Comparison of ENCODE assay signal across 8 mouse cellular contexts in genomic region chr14:52104677-52105285, GRCm38 (mm10). TPM values are rescaled to one million over a fixed set of nuclear protein-coding genes. Genes with fewer than 3 reads are reported as not detected.
A peak's percentile ranks its signal among the peaks of the same experiment; 100 is the strongest.
DNase-seq lines count a peak whose midpoint lies in the region; ATAC-seq lines count a peak whose summit lies in the region.

No protein-coding gene starts in this region.

- peak overlapping the region; percentile 66 for H3K4me2 ChIP-seq in heart, embryonic 15.5 days
- H3K4me2 ChIP-seq in hindbrain, embryonic 12.5 days (replicated peaks): peak overlapping the region; percentile 57
- peak overlapping the region; percentile 61 for H3K4me2 ChIP-seq in midbrain, embryonic 13.5 days (replicated peaks)

- peak overlapping the region; percentile 94 for H3K27ac ChIP-seq in heart, embryonic 15.5 days
- peak overlapping the region; percentile 83 for H3K27ac ChIP-seq in hindbrain, embryonic 12.5 days
- peak overlapping the region; percentile 90 for H3K27ac ChIP-seq in midbrain, embryonic 13.5 days

- H3K27me3 ChIP-seq in heart, embryonic 15.5 days: no peaks in the 10 kb centered on the region
- H3K27me3 ChIP-seq in hindbrain, embryonic 12.5 days: no peaks in the 10 kb centered on the region
- H3K27me3 ChIP-seq in midbrain, embryonic 13.5 days: no peaks in the 10 kb centered on the region

- peaks cover 36% of the 10 kb centered on the region for H3K4me1 ChIP-seq in heart, embryonic 15.5 days (replicated peaks)
- H3K4me1 ChIP-seq in hindbrain, embryonic 12.5 days: peaks cover 23% of the 10 kb centered on the region
- H3K4me1 ChIP-seq in midbrain, embryonic 13.5 days (replicated peaks): peaks cover 36% of the 10 kb centered on the region

- peak overlapping the region; percentile 42 for H3K4me3 ChIP-seq in heart, embryonic 15.5 days
- H3K4me3 ChIP-seq in hindbrain, embryonic 12.5 days: peak overlapping the region; percentile 91
- peak overlapping the region; percentile 41 for H3K4me3 ChIP-seq in midbrain, embryonic 13.5 days (replicated peaks)

- DNase-seq in heart, adult 18-20 months: no peak
- DNase-seq in NIH3T3 (ENCODE audit: low read depth) (peak; percentile 29), MN1 (ENCODE audit: low spot score) (no peak)
- DNase-seq in ovary, postnatal 14 days (ENCODE audit: low spot score): no peak
- no peak for DNase-seq in thymus, postnatal 10 days (ENCODE audit: low spot score in 2 of 2)

- H3K36me3 ChIP-seq in heart, embryonic 15.5 days: peaks cover 9% of the 10 kb centered on the region
- peaks cover 9% of the 10 kb centered on the region; the same call in 1 of the 2 replicates for H3K36me3 ChIP-seq in hindbrain, embryonic 12.5 days
- H3K36me3 ChIP-seq in midbrain, embryonic 13.5 days: no peaks in the 10 kb centered on the region; the same call in 1 of the 2 replicates

- peak overlapping the region; percentile 52 for H3K9ac ChIP-seq in heart, embryonic 15.5 days
- H3K9ac ChIP-seq in hindbrain, embryonic 12.5 days: peak overlapping the region; percentile 48
- peak overlapping the region; percentile 63 for H3K9ac ChIP-seq in midbrain, embryonic 13.5 days (replicated peaks)

- WGBS in heart, embryonic 15.5 days: 39% methylated on average over 7 of the region's 7 CpGs
- 37% methylated on average over 7 of the region's 7 CpGs for WGBS in hindbrain, embryonic 12.5 days
- WGBS in midbrain, embryonic 13.5 days: 36% methylated on average over 7 of the region's 7 CpGs

- ATAC-seq in heart, embryonic 15.5 days (replicated peaks; ENCODE audit: insufficient number of reproducible peaks, insufficient read depth, low FRiP score, low read depth): no peak
- no peak; the same call in 1 of the 2 replicates for ATAC-seq in hindbrain, embryonic 12.5 days (ENCODE audit: low FRiP score)
- ATAC-seq in midbrain, embryonic 13.5 days: no peak

- H3K9me3 ChIP-seq in heart, embryonic 15.5 days (replicated peaks): no peaks in the 10 kb centered on the region
- H3K9me3 ChIP-seq in hindbrain, embryonic 12.5 days (replicated peaks): no peaks in the 10 kb centered on the region
- no peaks in the 10 kb centered on the region for H3K9me3 ChIP-seq in midbrain, embryonic 13.5 days

RNA-seq across cellular contexts. Expression of gene Hnrnpc, which starts 1.0 kb away (rescaled TPM):
- 326 and 346 TPM in 2 replicates for polyA plus RNA-seq in heart, embryonic 15.5 days (2015; fragmentation: Nextera tagmentation; extraction: Ambion mirVana)
- total RNA-seq in heart, adult 18-20 months (2021): 100 to 1,000 TPM; 139 to 142 TPM
- polyA plus RNA-seq in hindbrain, embryonic 12.5 days (2016; fragmentation: Nextera tagmentation; extraction: Ambion mirVana): 726 and 727 TPM in 2 replicates
- 705 and 728 TPM in 2 replicates for polyA plus RNA-seq in midbrain, embryonic 13.5 days (2015; fragmentation: Nextera tagmentation; extraction: Ambion mirVana)

RNA-seq across cellular contexts. Expression of gene Rpgrip1, which starts 5.7 kb away (rescaled TPM):
- polyA plus RNA-seq in heart, embryonic 15.5 days (2015; fragmentation: Nextera tagmentation; extraction: Ambion mirVana): 27.8 and 32.6 TPM in 2 replicates
- 1 to 10 TPM in 1 of 2 experiments, under 1 TPM in 1; 0.30 to 1.0 TPM for total RNA-seq in heart, adult 18-20 months (2021)
- polyA plus RNA-seq in hindbrain, embryonic 12.5 days (2016; fragmentation: Nextera tagmentation; extraction: Ambion mirVana): 53.6 and 58.4 TPM in 2 replicates
- polyA plus RNA-seq in midbrain, embryonic 13.5 days (2015; fragmentation: Nextera tagmentation; extraction: Ambion mirVana): 60.6 and 69.4 TPM in 2 replicates

Comparison
In these comparisons a context has a peak if more than half of its experiments do, and no peak if none do; other contexts are left out.
1. H3K4me3 ChIP-seq: peak in every context shown above with its lines; median percentile 91 in hindbrain, embryonic 12.5 days; 42 in heart, embryonic 15.5 days; 41 in midbrain, embryonic 13.5 days.